Mouse (Mus musculus): ENCODE results near the gene Tax1bp3. TPM values are rescaled to one million over a fixed set of nuclear protein-coding genes. Genes with fewer than 3 reads are reported as not detected.

The Tax1bp3 gene
- polyA plus RNA-seq (2015; fragmentation: Nextera tagmentation; extraction: Ambion mirVana): 244 and 248 TPM in 2 replicates

GRCm38 (mm10) chr11:73176608-73177508 lies at the start of gene Tax1bp3, which contains the start of gene Emc6:
TSS of gene Tax1bp3 (plus strand) at chr11:73177083.
TSS of gene Emc6 (minus strand) at chr11:73177037.
- no peaks in the 10 kb centered on the region for H3K9me3 ChIP-seq
- peaks cover 30% of the 10 kb centered on the region for H3K36me3 ChIP-seq
- H3K4me1 ChIP-seq: peaks cover 36% of the 10 kb centered on the region
- no peaks in the 10 kb centered on the region for H3K27me3 ChIP-seq
- peak; percentile 98 for ATAC-seq (ENCODE audit: low FRiP score, low read depth)
- under 1% methylated on average over 81 of the region's 81 CpGs for WGBS
- H3K4me3 ChIP-seq: peak within 1 kb of the TSS; percentile 76
- H3K4me2 ChIP-seq (replicated peaks): peak within 1 kb of the TSS; percentile 85
- H3K9ac ChIP-seq: peak within 1 kb of the TSS; percentile 94
- peak within 1 kb of the TSS; percentile 96 for H3K27ac ChIP-seq

GRCm38 (mm10) chr11:73131020-73131419 lies 45.9 kb upstream of the Tax1bp3 start:
- H3K27ac ChIP-seq: no peak overlapping the region
- no peak overlapping the region for H3K4me2 ChIP-seq (replicated peaks)
- ATAC-seq (ENCODE audit: low FRiP score, low read depth): no peak
- WGBS: 78% methylated on average over 7 of the region's 7 CpGs
- H3K4me3 ChIP-seq: no peak overlapping the region
- peaks cover 24% of the 10 kb centered on the region for H3K4me1 ChIP-seq
- H3K9ac ChIP-seq: no peak overlapping the region
- H3K27me3 ChIP-seq: no peaks in the 10 kb centered on the region
- 0 out of 2 replicates have a peak, but pooled peaks cover 3% of the 10 kb centered on the region for H3K9me3 ChIP-seq
- H3K36me3 ChIP-seq: peaks cover 37% of the 10 kb centered on the region

- no peak for ATAC-seq (ENCODE audit: low FRiP score, low read depth)
- Histone ChIP-seq H3K4me2 (replicated peaks) (no peak overlapping the region), H3K4me3 (no peak overlapping the region), H3K9me3 (0 out of 2 replicates have a peak, but pooled peaks cover 3% of the 10 kb centered on the region), H3K27me3 (no peaks in the 10 kb centered on the region), H3K36me3 (peaks cover 32% of the 10 kb centered on the region), H3K27ac (no peak overlapping the region), H3K4me1 (peaks cover 40% of the 10 kb centered on the region), H3K9ac (no peak overlapping the region)
- WGBS: 96% methylated on average over 6 of the region's 6 CpGs
Observed at GRCm38 (mm10) chr11:73132999-73133398, 43.9 kb upstream of the Tax1bp3 start.

- 42% methylated on average over 5 of the region's 5 CpGs for WGBS
- Histone ChIP-seq H3K36me3 (peaks cover 31% of the 10 kb centered on the region), H3K4me1 (peaks cover 40% of the 10 kb centered on the region), H3K27ac (no peak overlapping the region), H3K4me3 (peak overlapping the region; percentile 15; the same call in 1 of the 2 replicates), H3K27me3 (no peaks in the 10 kb centered on the region), H3K4me2 (replicated peaks) (peak overlapping the region; percentile 46), H3K9me3 (0 out of 2 replicates have a peak, but pooled peaks cover 3% of the 10 kb centered on the region), H3K9ac (no peak overlapping the region)
- ATAC-seq (ENCODE audit: low FRiP score, low read depth): no peak
Observed at GRCm38 (mm10) chr11:73134222-73134621, 42.7 kb upstream of the Tax1bp3 start.

- no peaks in the 10 kb centered on the region for H3K27me3 ChIP-seq
- peak overlapping the region; percentile 85; the same call in 1 of the 2 replicates for H3K9ac ChIP-seq
- peaks cover 21% of the 10 kb centered on the region for H3K36me3 ChIP-seq
- peak overlapping the region; percentile 89 for H3K4me3 ChIP-seq
- peaks cover 40% of the 10 kb centered on the region for H3K4me1 ChIP-seq
- H3K27ac ChIP-seq: no peak overlapping the region
- ATAC-seq (ENCODE audit: low FRiP score, low read depth): no peak
- H3K4me2 ChIP-seq (replicated peaks): peak overlapping the region; percentile 83
- H3K9me3 ChIP-seq: 0 out of 2 replicates have a peak, but pooled peaks cover 3% of the 10 kb centered on the region
- WGBS: 78% methylated on average over 6 of the region's 6 CpGs
Observed at GRCm38 (mm10) chr11:73136587-73136986, 40.3 kb upstream of the Tax1bp3 start.

GRCm38 (mm10) chr11:73137116-73137515 lies 39.8 kb upstream of the Tax1bp3 start:
- 39% methylated on average over 11 of the region's 11 CpGs for WGBS
- no peak overlapping the region for H3K27ac ChIP-seq
- no peak for ATAC-seq (ENCODE audit: low FRiP score, low read depth)
- peaks cover 40% of the 10 kb centered on the region for H3K4me1 ChIP-seq
- H3K4me2 ChIP-seq (replicated peaks): peak overlapping the region; percentile 83
- H3K27me3 ChIP-seq: no peaks in the 10 kb centered on the region
- H3K9me3 ChIP-seq: 0 out of 2 replicates have a peak, but pooled peaks cover 3% of the 10 kb centered on the region
- H3K36me3 ChIP-seq: peaks cover 18% of the 10 kb centered on the region
- peak overlapping the region; percentile 85 for H3K9ac ChIP-seq
- peak overlapping the region; percentile 89 for H3K4me3 ChIP-seq

- ATAC-seq (ENCODE audit: low FRiP score, low read depth): peak; percentile 91
- Histone ChIP-seq H3K9me3 (0 out of 2 replicates have a peak, but pooled peaks cover under 1% of the 10 kb centered on the region), H3K36me3 (peaks cover 11% of the 10 kb centered on the region), H3K27me3 (no peaks in the 10 kb centered on the region), H3K4me1 (peaks cover 40% of the 10 kb centered on the region), H3K4me3 (peak within 1 kb of the TSS; percentile 89), H3K4me2 (replicated peaks) (peak within 1 kb of the TSS; percentile 83), H3K9ac (peak within 1 kb of the TSS; percentile 85), H3K27ac (no peak within 1 kb of the TSS)
- WGBS: under 1% methylated on average over 81 of the region's 84 CpGs
Observed at GRCm38 (mm10) chr11:73137591-73138501, 39.0 kb upstream of the Tax1bp3 start, which contains the start of gene Haspin. TSS of gene Haspin (minus strand) at chr11:73138294.

GRCm38 (mm10) chr11:73144261-73144681 lies 32.6 kb upstream of the Tax1bp3 start:
- no peak for ATAC-seq (ENCODE audit: low FRiP score, low read depth)
- no peaks in the 10 kb centered on the region for H3K27me3 ChIP-seq
- no peaks in the 10 kb centered on the region for H3K4me1 ChIP-seq
- H3K27ac ChIP-seq: no peak overlapping the region
- 69% methylated on average over 1 of the region's 1 CpGs for whole genome bisulfite sequencing
- no peak overlapping the region for H3K4me2 ChIP-seq (replicated peaks)
- no peak overlapping the region for H3K9ac ChIP-seq
- H3K9me3 ChIP-seq: no peaks in the 10 kb centered on the region
- no peaks in the 10 kb centered on the region for H3K36me3 ChIP-seq
- no peak overlapping the region for H3K4me3 ChIP-seq

- H3K4me2 ChIP-seq (replicated peaks): no peak overlapping the region
- no peak for ATAC-seq (ENCODE audit: low FRiP score, low read depth)
- H3K4me3 ChIP-seq: no peak overlapping the region
- no peaks in the 10 kb centered on the region for H3K4me1 ChIP-seq
- no peak overlapping the region for H3K27ac ChIP-seq
- no peaks in the 10 kb centered on the region for H3K36me3 ChIP-seq
- H3K9ac ChIP-seq: 0 out of 2 replicates have a peak overlapping the region, but pooled peaks have one; percentile 2
- WGBS: 58% methylated on average over 11 of the region's 11 CpGs
- H3K9me3 ChIP-seq: no peaks in the 10 kb centered on the region
- H3K27me3 ChIP-seq: no peaks in the 10 kb centered on the region
Observed at GRCm38 (mm10) chr11:73146026-73146974, 30.6 kb upstream of the Tax1bp3 start.

GRCm38 (mm10) chr11:73146975-73147365 lies 29.9 kb upstream of the Tax1bp3 start:
- no peak overlapping the region for H3K27ac ChIP-seq
- no peak overlapping the region for H3K4me3 ChIP-seq
- H3K27me3 ChIP-seq: no peaks in the 10 kb centered on the region
- no peak overlapping the region for H3K4me2 ChIP-seq (replicated peaks)
- no peaks in the 10 kb centered on the region for H3K4me1 ChIP-seq
- H3K36me3 ChIP-seq: no peaks in the 10 kb centered on the region
- H3K9ac ChIP-seq: no peak overlapping the region
- WGBS: 55% methylated on average over 7 of the region's 7 CpGs
- no peak for ATAC-seq (ENCODE audit: low FRiP score, low read depth)
- H3K9me3 ChIP-seq: no peaks in the 10 kb centered on the region

GRCm38 (mm10) chr11:73148209-73148608 lies 28.7 kb upstream of the Tax1bp3 start:
- no peak overlapping the region for H3K4me2 ChIP-seq (replicated peaks)
- no peak overlapping the region for H3K27ac ChIP-seq
- H3K9me3 ChIP-seq: no peaks in the 10 kb centered on the region
- H3K36me3 ChIP-seq: no peaks in the 10 kb centered on the region
- H3K4me1 ChIP-seq: no peaks in the 10 kb centered on the region
- H3K9ac ChIP-seq: no peak overlapping the region
- no peak for ATAC-seq (ENCODE audit: low FRiP score, low read depth)
- 79% methylated on average over 9 of the region's 9 CpGs for whole genome bisulfite sequencing
- H3K4me3 ChIP-seq: no peak overlapping the region
- no peaks in the 10 kb centered on the region for H3K27me3 ChIP-seq
